Mouse (Mus musculus): ENCODE measurements at regions not wholly inside any gene's neighbourhood (a gene's known extent, or its start where the extent isn't known, plus 50 kb on each side); places are given as distances from the start of the nearest gene placed in this dataset.
"Not testable (repeated sequence)": the region's sequence is repeated elsewhere in the genome, so short reads cannot be mapped to it uniquely, and the experiment has no call there.

DNA sequence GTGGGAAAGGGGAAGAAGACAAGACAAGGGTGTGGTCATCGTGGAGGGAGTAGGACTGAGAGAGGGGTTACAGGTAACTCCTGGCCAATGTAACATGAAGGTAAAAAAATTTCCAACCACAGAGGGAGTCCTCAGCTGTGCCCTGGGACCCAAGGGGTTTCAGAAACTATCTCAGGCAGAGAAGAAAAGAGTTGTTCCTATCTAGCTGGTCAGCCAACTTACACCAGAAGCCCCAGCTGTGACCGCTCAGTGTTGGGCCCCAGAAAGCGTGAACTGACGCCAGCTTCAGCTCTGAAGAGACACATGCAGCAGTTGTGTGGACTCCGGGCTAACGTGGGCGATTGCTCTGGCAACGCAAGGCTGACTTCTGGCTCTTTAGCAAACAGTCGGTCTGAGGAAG is 52.2 kb downstream of the Rhob start:
- no peak for DNase-seq (ENCODE audit: low spot score in 2 of 2)

DNA sequence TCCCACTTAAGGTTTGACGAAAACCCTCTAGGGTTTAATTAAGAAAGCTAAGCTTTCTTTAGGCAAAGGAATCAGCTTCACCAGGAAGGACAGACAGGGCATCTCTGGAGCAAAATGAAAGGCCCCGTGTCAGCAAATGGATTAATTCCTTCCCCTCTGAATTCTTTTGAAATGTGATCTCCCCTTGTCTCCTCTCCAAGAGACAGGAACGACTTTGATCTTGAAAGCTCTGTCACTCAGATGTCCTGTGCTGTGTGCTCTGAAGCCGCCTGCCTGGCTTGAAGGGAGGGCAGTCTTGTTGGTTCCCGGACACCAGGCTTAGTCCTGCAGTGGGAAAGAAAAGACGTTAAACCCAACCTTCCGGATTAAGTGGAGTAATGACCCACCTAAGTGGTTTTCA is 52.8 kb downstream of the Rhob start:
- DNase-seq (ENCODE audit: low spot score in 2 of 2) = no peak

DNA sequence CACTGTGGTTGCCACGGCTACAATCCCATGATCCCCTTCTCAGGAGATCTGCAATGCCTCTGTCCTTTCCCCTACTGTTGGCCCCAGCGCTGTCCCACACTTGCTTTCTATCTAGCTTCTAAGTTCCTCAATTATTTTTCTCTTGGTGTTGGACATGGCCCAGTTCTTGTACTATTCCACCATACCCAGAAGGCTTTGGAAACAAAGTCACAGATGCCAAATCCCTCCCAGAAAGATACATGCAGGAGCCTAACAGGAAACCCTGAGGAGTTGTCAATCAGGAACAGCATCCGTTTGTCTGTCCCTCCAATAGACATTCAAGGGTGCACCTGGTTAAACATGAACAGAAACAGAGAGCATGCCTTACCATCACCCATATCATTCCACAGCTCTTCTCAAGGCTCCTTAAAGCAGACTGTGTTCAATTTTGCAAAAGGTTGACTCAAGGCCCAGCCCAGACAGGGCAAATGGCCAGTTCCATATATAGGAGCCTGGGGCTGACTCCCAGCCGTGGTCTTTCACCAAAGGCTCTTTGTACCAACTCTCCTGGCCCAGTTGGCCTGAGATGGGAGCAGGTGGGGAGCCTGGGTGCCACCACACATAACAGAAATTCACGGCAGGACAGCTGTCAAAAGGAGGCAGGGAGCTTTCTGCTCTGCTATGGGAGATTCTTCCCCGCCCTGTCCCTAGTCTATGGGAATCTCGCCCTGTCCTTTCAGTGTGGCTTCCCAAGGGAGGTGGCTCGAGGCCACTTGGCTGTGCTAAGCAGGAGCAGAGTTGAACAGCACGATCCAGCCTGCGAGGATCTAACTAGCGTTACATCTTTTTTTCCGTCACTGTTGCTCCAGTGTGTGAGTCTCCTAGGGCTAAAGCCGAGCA is 54.6 kb downstream of the Rhob start:
- DNase-seq (ENCODE audit: low spot score in 2 of 2) = no peak

DNA sequence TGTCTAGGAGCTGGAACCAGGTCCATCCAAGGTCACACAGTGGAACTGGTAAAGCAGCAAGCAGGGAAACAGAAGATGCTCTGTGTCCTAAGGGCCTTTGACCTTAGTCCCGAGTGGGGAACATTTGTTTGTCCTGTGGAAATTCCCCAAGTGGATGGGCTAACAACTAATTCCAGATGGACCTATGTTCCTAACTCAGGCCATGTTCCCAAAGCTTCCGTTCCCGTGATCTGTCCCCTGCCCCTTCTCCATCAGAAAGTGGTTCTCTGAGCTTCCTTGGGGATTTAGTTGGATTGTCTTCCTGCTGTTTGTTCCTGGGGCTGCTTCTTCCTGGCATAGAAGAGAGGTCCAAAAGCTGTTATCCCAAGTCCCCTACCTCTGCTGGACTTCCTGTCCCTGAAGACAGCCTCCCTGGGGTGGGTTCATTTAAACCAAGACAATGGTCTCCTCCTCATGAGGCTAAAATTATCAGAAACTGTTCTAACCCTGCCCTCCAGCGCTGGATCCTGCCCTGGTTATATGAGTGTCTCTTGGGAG is 55.8 kb downstream of the Rhob start:
- DNase-seq (ENCODE audit: low spot score in 2 of 2) = no peak

DNA sequence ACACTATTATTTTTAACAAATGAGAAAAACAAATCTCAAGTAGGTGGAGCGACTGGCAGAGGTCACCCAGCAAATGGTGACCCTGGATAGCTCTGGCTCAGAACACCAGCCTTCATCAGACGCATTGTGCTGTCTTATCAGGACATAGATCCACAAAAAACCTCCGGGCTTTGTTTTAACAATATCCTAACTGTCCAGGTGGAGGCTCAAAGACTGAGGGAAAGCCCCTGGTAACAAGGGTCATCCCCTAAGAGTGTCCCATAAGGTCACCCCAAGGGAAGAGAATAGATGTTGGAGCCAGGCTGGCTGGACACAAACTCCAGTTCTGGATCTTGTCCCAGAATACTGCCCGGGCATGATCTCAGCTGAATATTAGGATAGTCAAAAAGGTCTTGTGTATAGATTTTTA is 56.6 kb downstream of the Rhob start:
- no peak for DNase-seq (ENCODE audit: low spot score in 2 of 2)

DNA sequence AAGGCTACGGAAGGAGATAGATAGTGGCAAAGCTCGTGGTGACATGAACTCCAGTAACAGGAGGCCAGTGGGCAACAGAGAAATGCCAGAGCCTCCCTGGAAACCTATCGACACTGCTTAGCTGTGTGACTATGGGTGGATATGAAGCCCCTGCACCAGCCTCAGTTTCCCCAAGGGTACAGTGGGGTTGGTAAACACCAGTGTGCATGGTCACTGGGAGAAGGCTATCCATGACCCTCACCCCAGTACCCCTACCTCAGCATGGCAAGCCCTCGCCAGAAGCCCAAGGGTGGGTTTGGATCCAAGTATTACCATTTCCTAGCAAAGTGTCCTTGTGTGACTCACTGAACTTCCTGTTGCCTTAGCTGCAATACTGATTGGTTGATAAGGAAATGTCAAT is 58.5 kb downstream of the Rhob start:
- no peak for DNase-seq (ENCODE audit: low spot score in 2 of 2)

DNA sequence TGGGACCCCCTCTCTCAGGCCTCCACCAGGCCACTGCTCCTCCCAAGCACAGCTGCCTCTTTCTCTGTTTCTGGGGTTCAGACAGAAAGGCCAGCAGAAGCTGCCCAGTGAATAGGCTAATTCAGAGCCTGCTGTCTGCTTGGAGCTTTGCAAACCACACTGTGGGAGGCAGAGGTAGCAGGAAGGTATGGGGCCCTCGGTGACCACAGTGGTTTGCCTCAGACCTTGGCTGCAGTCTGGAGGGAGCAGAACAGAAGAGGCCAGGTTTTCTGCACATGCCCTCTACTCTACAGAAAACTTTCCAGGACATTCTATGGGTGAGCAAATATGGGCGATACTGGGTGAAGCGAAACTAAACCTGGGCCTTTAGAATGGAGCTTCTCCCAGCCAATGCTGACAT is 59.4 kb downstream of the Rhob start:
- DNase-seq (ENCODE audit: low spot score in 2 of 2) = no peak

DNA sequence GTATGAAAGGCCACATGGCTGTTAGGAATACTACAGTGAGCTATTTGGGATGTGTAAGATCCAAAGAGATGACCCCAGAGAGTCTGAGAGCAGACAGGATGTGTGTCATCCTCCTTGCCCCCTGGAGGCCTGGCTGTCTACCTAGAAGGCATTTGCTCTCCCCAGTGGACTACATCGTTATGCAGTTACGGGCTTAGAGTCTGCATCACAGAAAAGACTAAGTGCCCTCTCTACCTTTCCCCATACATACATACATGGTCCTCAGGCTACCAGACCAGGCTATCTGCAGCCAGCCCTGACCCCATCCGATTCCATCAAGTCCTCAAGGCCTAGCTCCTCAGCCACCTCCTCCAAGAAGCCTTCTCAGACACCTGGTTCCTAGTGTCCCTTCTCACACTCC is 59.9 kb downstream of the Rhob start:
- DNase-seq (ENCODE audit: low spot score in 2 of 2) = no peak

DNA sequence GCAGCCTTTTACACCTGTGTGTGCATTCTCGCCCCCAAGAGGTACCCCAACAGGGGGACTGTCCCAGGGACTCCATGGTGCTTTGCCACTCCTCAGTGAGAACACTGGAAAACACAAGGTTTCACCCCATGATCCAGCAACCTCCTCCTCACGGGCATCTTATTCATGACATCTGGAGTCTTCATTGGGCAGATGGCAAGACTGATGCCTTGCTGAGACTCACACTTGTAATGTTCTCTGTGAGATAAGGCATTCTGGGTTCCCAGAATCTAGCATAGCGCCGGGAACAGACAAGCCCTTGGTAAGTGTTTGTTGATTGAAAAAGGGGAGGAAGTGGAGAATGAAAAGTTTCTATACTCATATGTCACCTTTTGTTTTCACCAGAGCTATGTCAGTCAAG is 60.3 kb downstream of the Rhob start:
- no peak for DNase-seq (ENCODE audit: low spot score in 2 of 2)

DNA sequence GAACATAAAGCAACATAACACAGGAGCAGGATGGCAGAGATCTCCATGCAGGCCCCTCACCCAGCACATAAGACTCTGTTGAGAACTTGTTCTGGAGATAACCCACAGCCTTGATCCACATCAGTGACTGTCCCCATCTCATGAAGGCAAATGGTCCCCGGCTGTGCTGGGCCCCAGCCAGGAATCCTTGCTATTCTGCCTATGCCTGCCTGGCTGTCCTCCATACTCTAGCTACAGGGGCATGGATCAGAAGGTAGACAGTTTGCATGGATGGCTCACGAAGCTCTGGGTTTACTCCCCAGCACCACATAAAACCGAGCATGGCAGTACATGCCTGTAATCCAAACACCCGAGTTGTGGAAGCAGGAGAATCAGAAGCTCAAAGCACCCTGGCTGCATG is 61.2 kb downstream of the Rhob start:
- DNase-seq (ENCODE audit: low spot score in 2 of 2) = no peak

DNA sequence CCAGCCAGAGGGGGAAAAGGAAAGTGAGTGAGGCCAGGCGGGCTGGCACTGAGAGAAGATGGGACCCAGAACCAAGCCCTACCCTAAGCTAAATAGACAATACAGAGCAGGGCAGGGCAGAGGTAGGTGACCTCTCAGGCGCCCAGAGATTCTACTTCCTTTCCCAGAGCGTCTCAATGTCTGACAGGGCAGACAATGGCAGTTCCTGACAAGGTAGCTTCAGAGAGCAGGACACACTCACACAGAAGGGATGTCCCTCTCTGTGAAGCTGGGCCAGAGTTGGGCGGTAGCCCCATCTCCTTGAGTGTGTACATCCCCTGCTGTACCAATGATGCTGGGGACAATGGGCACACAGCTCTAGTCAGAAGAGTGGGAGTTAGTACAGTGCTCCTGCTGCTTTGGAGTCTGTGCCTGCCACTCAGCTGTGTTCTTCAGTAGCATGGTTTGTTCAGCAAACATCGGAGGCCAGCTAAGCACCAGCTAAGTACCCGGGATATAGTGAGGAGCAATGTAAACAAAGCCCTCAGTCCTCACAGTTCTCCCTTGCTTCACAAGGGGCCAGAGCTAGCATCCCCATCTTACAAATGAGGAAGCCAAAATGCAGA is 62.7 kb downstream of the Rhob start:
- DNase-seq (ENCODE audit: low spot score in 2 of 2) = no peak

DNA sequence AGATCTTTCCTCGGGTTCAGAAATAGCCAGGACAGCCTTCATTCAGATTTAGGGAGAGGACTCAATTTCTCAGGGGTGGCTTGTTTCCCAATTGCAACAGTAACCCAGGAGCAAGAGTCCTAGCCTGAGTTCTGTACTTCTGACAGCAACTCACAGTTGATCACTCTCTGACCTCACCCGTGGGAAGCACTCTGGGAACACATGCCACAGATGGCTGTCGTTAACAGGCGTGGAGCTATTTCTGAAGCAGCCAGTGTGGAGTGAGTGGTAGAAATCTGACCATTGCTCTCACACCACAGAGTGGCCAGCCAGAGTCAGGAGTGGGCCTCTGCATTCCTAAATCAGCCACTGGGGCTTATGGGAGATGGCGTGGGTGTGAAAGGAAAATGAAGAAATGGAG is 63.3 kb downstream of the Rhob start:
- DNase-seq (ENCODE audit: low spot score in 2 of 2) = no peak

DNA sequence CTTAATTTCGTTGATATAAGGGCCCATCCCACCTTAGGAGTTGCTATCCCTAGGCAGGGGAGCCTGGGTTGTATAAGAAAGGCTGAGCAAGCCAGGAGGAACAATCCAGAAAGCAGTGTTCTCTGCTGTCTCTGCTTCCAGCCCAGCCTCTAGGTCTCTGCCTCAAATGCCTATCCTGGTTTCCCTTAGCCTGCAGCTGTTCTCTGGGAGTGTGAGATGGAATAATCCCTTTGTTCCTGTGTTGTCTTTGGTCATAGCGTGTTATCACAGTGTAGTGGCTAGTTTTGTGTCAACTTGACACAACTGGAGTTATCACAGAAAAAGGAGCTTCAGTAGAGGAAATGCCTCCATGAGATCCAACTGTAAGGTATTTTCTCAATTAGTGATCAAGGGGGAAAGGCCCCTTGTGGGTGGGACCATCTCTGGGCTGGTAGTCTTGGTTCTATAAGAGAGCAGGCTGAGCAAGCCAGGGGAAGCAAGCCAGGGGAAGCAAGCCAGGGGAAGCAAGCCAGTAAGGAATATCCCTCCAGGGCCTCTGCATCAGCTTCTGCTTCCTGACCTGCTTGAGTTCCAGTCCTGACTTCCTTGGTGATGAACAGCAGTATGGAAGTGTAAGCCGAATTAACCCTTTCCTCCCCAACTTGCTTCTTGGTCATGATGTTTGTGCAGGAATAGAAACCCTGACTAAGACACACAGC is 64.0 kb downstream of the Rhob start:
- not testable (repeated sequence) for DNase-seq (ENCODE audit: low spot score in 2 of 2)

DNA sequence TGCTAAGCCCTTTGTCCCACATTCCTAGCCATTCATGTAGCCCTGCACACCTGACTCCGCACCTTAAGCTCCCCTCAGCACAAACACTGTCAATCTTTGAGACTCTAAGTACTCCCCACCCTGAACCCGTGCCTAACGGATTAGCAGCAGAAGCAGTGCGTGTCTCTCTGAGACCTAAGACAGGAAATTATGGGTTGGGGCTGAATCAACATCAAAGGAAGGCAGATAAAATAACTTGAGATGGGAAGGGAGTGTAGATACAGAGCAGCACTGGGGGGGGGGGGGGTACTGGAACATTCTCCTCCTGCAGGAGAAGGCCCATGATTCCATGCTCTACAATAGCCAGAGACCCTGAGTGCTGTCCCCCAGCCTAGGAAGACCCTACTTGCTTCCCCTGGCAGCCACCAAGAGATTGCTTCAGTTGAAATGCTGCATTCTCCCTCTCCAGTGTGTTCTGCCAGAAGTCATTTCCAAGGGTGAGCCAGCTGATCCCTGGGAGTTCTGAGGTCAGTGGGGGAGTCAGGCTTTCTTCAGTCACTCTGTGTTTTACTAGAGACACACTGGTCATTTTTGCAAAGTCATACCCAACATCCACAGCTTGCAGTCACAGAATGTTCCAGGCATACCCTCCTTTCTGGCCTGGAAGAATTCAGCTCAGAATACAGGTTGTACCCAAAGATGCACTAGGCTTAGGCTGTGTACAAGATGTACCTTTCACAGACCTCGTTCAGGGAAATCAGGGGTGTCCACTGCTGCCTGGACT is 71.4 kb downstream of the Rhob start:
- no peak for DNase-seq (ENCODE audit: low spot score in 2 of 2)

DNA sequence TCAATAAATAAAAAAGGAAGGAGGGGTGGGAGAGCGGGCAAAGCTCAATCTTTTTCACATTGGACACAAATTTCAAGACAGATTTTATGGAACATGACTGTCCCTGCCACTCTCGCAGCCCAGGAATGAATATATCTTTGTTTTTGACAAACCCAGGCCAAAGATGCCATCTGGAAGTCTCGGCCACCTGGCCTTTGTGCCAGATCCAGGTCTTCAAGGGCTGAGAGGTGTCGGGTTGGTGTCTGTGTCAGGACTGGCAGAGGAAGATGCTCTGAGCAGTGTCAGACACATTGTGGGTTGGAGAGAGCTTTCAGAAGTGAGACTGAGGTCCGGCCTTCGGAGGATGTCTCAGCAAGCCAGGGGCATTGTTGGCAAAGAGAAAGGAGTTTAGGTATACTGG is 75.3 kb downstream of the Rhob start:
- no peak for DNase-seq (ENCODE audit: low spot score in 2 of 2)

DNA sequence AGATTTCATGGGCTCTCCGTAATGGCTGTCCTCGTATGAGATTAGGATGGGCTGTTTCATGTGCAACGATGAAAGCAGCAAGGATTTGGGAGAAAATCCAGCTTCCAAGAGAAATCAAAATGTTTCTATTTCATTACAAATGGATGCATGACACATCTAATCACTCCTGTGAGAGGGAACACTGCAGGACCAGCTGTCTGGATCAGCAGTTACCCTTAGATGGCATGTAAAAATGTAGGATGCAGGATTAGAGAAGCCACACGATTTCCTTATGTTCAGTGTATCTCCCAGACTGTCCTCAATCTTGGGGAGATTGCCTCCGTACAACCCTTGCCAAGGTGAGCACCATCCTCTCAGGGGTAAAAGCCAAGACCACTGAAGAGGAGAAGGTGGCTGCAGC is 77.1 kb downstream of the Rhob start:
- DNase-seq (ENCODE audit: low spot score in 2 of 2) = no peak

DNA sequence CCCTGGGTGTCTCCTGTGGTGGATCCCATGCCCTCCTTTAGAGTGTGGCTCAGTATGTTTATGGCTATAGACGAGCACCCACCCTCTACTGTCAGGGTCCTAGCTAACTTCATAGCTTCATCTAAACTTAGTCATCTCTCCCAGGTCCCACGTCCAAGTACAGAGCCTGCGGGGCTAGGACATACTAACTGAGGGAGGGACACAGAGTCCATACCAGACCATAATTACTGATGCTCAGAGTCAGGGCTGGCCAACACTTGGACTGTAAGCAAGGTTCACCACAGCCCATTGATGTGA is 78.6 kb downstream of the Rhob start:
- DNase-seq (ENCODE audit: low spot score in 2 of 2) = no peak

DNA sequence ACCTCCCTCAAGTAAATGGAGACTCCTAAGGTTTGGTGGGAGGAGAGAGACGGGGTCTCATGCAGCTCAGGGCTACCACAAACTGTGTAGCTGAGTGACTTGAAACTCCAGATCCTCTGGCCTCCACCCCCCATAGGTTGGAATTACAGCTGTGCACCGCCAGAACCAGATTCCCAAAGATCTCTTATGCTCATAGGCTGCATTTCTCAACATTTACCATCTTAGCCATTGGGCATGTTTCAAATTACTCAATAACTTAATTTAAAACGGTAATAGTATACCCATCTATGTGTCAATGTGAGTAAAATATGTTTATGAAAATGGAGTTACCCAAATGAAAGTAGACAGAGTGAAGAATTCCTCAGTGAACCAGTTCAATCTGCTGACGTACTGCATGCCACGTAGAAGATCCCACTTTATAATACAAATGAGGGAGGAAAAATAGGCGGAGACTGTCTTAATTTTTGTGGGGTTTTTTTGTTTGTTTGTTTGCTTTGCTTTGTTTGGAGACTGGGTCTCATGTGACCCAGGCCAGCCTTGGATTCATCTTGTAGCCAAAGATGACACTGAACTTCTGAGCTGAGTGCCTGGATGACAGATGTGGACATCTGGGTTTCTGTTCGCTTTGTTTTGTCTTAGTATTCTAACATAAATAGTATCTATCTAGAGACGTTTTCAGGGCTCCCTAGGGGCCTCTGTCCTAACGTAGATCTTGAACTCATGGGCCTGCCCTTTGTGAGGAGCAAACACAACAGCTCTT is 79.1 kb downstream of the Rhob start:
- DNase-seq (ENCODE audit: low spot score in 2 of 2) = no peak

DNA sequence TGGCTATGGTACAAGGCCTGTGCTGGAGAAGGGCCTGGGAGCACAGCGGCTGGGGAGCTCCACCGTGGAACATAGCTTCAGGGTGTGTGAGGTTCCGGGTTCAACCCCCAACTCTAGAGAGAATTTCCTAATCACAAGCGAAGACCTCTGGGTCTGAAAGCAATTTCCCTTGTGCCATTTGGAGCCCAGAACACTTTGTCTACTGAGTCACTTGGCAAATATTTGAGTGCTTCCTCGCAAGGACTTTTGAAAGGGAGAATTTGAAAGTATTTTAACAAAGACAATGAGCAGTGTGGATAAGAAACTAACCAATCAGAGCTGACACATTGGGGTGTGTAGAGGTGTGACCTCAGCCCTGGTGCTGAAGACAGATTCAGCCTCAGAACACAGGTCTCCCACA is 80.9 kb downstream of the Rhob start:
- no peak for DNase-seq (ENCODE audit: low spot score in 2 of 2)

DNA sequence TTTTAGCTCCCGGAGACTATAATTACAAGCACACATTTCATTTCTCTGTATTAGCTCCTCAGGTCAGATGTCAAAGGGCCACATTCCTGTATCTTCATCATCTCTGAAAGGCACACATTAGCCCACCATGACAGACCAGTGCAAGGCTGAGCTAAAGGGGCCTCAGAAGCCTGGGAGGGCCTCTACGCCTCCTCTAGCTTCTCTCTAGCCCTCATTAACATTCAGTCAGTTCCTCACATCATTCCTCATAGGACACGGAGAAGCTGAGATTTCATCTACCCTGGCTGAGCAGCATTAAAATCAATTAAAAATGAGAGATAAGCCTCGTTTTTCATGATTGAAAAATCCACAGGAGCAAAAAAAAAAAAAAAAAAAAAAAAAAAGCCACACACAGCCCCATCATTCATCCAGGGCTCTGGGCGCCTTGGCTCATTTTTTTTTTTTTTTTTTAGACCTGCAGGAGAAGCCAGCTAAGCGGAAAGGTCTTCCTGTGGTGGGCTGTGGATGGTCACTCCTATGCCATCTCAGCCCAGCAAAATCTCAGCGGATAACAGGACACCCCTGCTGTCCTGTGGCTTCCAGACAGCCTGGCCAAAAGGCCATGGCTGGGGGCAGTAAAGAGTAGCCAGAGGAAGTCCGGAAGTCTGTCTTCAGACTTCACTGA is 82.5 kb downstream of the Rhob start:
- no peak for DNase-seq (ENCODE audit: low spot score in 2 of 2)

DNA sequence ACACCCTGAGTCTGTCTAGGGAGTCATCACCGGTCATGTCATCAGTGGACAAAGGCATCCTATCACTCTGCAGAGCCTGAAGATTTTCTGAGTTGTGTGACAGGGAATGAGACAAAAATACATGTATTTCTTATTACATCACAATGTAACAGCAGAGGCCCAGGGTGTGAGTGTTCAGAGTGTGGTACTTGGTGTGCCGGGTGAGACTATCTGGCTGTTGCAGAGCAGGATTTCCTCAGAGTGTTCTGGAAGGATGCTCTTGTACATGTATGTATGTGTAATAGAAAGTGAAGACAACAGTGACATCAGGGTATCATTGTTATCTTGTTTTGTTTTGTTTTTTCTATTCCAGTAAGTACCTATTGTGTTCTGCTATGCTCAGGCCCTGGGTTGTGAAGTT is 87.7 kb downstream of the Rhob start:
- no peak for DNase-seq (ENCODE audit: low spot score in 2 of 2)
